9 mouse cellular contexts compared by ENCODE assay signal in the genomic region with DNA sequence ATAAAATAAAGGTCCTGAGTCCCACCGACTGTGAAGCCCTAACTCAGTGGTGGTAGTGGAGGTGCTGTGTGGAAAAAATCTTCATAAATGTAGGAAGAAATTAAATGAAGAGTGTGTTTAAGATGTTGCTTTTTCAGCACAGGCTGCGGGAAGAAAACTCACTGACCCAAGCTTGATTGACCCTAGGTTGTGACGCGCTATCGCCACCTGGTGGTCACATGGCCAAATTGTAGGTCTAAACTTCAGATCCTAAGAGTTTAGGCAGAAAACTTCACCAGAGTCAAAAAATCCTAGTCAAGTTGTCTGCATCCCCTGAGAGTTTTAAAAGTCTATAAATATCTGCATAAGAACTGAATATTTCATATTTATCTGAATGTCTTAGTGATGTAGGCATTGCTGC.
DNase-seq lines count a peak whose midpoint lies in the region; TF ChIP-seq lines count a peak whose summit lies in the region.
"Had no signal": no experiment of that assay in that cellular context is flagged by ENCODE, and none has a peak within 500 bp of the region (broad histone marks: within the 10 kb centered on the region; RNA-seq: fewer than 3 reads in every experiment).

No protein-coding gene starts in this region.

- TF ChIP-seq EP300 in heart, adult 2 months (IDR thresholded peaks at IDR 0.05; ENCODE audit: insufficient read depth, low read depth, low read length), result 0 out of 2 replicates have a peak, but pooled peaks have one; percentile 53

- no peaks in the 10 kb centered on the region for H3K79me2 ChIP-seq in heart, adult 2 months (replicated peaks; ENCODE audit: control insufficient read depth, insufficient read depth, low read length)

- H3K4me1 ChIP-seq in heart, adult 2 months (ENCODE audit: control insufficient read depth, insufficient read depth, low read length), result peaks cover 1% of the 10 kb centered on the region; the same call in 1 of the 2 replicates
- H3K4me1 ChIP-seq: neural tube, embryonic 13.5 days had no signal

- DNase-seq in heart, adult 2 months, result peak; percentile 35 to 62
- no peak for DNase-seq in heart, adult 8-10 months (ENCODE audit: low spot score)
- DNase-seq in right cerebral cortex, postnatal 10 days (ENCODE audit: low spot score in 2 of 2), result peak; percentile 43 to 62
- DNase-seq in right cerebral cortex, postnatal 25 days, result no peak
- peak; percentile 7 for DNase-seq in c-Kit-positive CD71-positive TER-119-positive erythroid progenitor cells, embryonic 14.5 days (ENCODE audit: low spot score)
- DNase-seq in left cerebral cortex, postnatal 14 days (ENCODE audit: low spot score in 2 of 2), result peak; percentile 46 to 62
- peak; percentile 17 for DNase-seq in splenic B cell, adult 2 months (ENCODE audit: low read depth, low spot score)
- no peak for DNase-seq in spleen, postnatal 14 days (ENCODE audit: low spot score in 2 of 2)

- H3K27ac ChIP-seq in heart, adult 2 months, result no peak overlapping the region
- H3K27ac ChIP-seq: neural tube, embryonic 13.5 days had no signal

- H3K27me3 ChIP-seq in heart, adult 2 months (ENCODE audit: control insufficient read depth, insufficient read depth, low read length), result no peaks in the 10 kb centered on the region
- H3K27me3 ChIP-seq in splenic B cell, adult 2 months (ENCODE audit: control insufficient read depth, insufficient read depth, low read length, poor library complexity, severe bottlenecking), result no peaks in the 10 kb centered on the region
- H3K27me3 ChIP-seq: neural tube, embryonic 13.5 days had no signal

- H3K4me3 ChIP-seq in heart, adult 2 months, result no peak overlapping the region
- H3K4me3 ChIP-seq: neural tube, embryonic 13.5 days had no signal

- no peak for TF ChIP-seq POLR2A in heart, adult 2 months (IDR thresholded peaks at IDR 0.05; ENCODE audit: insufficient read depth, low read depth, low read length)

- TF ChIP-seq CTCF in heart, adult 2 months (IDR thresholded peaks at IDR 0.05), result peak; percentile 90

- no peak overlapping the region for H3K9ac ChIP-seq in heart, adult 2 months (ENCODE audit: low read depth, low read length)
- H3K9ac ChIP-seq: neural tube, embryonic 13.5 days had no signal

- intact Hi-C loops in heart, adult 2 months (cut with DNase I), result loop anchor here (1.0 to 2.0 kb wide), 2 partner anchors 463 to 700 kb away; no protein-coding TSS in a partner anchor
- intact Hi-C loops in left cerebral cortex, postnatal 14 days (cut with DNase I), result no loop called here

- no peaks in the 10 kb centered on the region for H3K36me3 ChIP-seq in heart, adult 2 months (ENCODE audit: control insufficient read depth, insufficient read depth, low read length)
- H3K36me3 ChIP-seq in splenic B cell, adult 2 months (ENCODE audit: control insufficient read depth, insufficient read depth, low read length, poor library complexity, severe bottlenecking), result no peaks in the 10 kb centered on the region
- H3K36me3 ChIP-seq: neural tube, embryonic 13.5 days had no signal

- 13% methylated on average over 5 of the region's 5 CpGs for WGBS in heart, adult 2 months

Comparison
In these comparisons a context has a peak if more than half of its experiments do, and no peak if none do; other contexts are left out.
1. DNase-seq: peak in heart, adult 2 months (2 of 2), right cerebral cortex, postnatal 10 days (2 of 2), c-Kit-positive CD71-positive TER-119-positive erythroid progenitor cells, embryonic 14.5 days (single experiment), left cerebral cortex, postnatal 14 days (2 of 2) and splenic B cell, adult 2 months (single experiment); none in heart, adult 8-10 months (single experiment), right cerebral cortex, postnatal 25 days (single experiment) and spleen, postnatal 14 days (0 of 2).